Mouse (Mus musculus): ENCODE data around the gene Tspan9.

Tspan9 gene

DNA sequence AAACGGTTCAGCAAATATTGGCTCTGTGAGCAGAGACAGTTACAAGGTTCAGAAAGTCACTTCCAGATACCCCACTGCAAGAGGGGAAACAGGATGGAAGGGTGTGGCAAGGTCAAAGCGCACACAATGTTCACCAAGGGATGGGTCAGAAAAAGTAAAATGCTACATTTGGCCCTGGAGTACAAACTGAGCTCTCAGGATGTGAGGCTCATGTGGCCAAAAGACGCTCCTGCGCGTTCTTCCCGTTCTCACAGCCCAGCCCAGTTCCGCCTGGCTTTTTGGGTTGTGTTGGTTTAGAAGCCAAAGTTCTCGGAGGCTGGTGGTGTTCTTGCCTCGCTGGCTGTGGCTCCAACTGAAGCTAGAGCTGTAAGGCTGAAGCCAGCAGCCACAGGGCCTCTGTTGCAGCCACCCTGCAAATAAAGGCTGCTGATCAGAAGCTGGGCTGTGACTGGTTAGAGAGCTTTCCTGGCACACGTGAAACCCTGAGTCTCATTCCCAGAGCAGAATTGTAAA is 9.7 kb downstream of the Tspan9 start:
- CTCF ChIA-PET = no interaction called here

DNA sequence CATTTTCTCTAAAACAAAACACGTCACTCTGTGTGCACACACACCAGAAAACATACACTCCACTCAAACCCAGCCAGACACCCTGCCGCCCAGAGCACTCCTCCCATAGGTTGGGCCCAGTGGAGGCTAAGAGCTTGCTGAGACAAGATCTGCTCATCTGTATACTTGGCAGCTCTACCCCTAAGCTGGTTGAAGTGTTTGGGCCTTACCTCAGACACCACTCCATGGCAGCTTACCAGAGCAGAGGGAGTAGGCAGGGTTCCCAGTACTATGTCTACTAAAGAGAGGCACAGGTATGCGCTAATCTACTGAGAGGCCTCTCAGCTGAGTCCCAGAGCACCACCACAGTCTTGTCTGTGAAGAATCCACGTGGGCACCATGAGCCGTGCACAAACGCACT is 10.8 kb downstream of the Tspan9 start:
- CTCF ChIA-PET = no interaction called here

DNA sequence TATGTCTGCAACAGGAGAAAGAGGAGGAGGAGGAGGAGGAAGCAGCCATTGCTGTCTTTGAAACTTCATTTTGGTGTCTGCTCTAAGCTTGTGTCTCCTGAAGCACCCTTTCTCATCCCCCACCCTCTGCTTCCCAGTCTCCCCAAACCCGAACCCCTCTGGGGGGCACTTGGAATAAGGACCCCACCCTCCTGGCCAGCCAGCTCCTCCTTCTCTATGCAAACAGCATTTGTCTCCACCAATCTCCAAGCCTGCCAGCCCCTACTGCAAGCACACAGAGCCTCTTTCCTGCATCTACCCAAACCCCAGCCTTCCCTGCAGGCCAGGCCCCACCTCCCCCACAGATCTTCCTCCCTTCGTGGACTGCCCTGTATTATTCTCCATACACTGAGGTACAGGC is 12.0 kb downstream of the Tspan9 start:
- CTCF ChIA-PET = no interaction called here

DNA sequence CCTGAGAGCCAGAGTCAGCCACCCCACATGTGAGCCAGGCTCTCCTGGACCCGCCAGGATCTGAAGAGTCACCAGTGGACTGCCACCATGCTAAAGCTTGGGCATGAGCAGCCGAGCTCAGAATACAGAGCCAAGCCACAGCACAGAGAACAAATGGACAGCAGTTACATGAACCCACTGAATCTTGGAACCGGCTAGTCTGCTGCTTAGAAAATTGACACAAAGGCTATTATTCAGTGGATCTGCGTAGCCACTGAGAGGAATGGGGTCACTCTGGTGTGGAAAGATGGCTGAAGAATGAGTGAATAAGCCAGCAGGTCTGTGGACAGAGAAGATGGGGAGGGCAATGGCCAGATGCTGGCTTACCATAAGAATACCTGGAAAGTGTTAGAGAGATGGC is 12.7 kb downstream of the Tspan9 start:
- CTCF ChIA-PET = no interaction called here

DNA sequence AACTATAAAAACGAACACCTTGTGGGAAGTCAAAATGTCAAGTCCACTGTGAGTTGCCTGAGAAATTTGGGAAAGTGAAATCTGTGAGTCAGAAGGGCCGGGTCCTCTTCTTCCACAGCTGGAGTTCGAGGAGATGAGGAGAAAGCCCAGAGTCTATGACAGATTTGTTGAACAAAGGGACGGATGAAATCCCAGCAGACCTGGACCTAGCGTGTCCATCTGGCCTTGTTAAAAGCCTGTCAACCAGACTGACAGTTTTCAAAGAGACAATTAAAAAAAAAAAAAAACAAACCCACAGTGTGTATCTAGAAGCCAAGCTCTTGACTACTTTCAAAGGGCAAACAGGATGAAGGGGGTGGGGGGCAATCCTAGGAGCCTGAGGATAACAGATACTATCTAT is 14.0 kb downstream of the Tspan9 start:
- CTCF ChIA-PET = no interaction called here

DNA sequence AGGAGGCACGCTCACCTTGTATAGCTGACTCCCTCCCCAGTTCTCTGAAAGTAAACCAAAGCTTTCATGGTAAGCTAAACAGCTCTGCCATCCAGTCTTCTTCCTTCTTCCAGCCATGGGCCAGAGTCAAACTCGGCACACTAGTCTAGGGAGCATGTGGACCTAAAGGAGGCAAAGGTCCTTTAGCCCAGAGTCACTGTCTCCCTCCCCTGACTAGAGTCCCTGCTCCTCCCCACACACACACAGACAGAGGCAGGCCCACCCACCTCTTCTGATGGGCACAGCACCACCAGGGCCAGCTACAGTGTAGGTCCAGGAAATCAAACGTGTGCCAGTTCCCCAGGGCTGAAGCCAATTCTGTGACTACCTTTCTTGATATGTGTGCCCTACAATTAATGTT is 16.1 kb downstream of the Tspan9 start:
- CTCF ChIA-PET = no interaction called here

DNA sequence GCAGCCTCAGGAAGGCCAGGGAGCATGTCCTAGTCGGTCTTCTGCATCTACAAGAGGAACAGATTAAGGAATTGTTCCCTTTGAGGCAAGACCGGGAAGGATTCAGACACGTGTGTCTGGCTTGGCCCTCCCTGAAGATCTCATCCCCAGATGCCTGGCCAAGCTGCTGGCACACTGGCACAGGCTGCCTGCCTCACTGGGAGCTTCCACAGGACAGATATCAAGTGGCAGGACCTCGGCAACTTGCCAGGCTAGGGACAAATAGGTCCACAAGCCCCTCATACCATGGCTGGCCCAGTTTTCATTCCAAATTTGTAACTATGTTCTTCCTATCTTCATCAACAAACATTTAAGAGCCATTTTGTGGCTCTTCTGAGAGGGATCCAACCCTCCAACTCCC is 16.5 kb downstream of the Tspan9 start:
- CTCF ChIA-PET = no interaction called here

DNA sequence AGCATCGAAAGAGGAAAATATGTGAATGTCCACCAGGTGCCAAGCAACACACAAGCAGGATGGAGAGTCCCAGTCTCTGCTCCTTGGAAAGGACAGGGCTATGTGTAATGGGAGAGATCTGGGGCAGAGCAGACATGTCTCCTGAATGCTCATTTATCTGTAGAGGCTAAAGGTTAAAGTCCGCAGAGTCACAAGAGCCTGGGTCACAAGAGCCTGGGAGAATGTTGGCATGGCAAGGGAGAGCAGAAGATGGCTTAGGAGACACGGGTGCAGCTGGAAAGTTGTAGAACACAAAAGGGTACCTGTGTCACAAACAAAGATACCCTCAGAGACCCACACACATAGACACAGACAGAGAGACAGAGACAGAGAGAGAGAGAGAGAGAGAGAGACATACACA is 17.9 kb downstream of the Tspan9 start:
- CTCF ChIA-PET = no interaction called here

DNA sequence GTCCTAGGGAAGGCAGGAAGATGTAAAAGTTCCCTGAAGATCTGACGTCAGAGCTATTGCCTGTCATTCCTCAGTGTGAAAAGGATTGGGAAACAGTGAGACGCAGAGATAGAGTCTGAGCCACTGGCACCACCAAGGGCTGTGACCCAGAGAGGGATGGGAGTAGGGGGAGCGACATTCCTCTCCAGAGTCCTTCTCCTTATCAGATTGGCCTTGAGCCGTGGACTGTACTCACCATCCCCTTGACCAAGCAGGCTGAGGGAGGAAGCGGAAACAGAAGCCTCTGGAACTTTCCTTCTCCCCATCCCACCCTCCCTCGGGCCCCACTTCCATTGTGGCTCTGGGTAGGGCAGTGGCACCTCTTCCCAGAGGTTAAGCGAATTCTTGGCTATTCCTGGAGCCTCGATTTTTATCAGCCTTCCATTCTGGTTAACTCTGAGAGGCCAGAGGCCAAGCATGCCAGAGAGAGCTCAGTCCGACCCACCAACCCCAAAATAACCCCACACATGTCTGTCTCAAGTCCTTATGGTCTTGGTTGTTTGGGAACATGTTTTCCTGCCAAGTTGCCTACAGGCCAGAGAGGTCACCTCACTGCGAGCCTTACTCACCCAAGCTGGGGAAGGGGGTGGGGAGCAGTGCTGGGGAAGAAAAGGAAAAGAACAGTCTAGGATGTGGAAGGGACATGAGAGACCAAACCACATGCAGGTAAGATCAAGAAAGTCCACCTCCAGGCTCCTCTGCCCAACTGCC is 19.0 kb downstream of the Tspan9 start:
- CTCF ChIA-PET = no interaction called here

DNA sequence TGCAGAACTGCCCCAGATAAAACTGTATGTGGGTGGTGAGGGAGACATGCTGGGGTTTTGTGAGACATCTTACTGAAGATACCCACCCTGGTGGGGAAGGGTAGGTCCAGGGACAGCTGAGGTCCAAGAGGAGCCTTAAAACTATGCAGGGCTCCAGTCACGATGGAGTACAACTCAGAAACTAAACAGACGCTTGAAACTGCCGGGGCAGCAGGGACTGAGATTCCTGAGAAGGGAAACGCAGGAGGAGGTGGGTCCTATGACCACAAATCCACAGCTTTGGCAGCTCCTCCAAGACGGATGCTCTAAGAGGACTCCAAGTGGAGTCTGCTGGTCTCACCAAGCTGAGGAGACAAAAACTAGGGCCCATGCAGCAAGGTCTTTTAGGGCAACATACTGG is 21.3 kb downstream of the Tspan9 start:
- CTCF ChIA-PET = no interaction called here

DNA sequence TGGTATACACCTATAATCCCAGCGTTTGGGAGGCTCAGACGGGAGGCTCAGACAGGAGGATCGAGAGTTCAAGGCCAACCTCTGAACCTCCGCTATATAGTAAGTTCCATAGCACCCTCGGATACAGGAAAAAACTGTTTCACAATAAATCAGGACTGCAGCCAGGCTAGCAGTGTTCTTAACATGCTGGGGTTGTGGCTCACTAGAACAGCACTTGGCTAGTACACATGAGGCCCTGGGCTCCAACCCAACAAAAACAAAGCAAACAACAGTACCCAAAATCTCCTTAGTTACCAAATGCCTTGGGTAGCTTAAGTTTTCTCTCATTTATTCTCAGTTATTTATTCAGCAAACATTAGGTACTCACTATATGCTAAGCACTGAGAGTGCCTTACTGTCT is 21.7 kb downstream of the Tspan9 start:
- CTCF ChIA-PET = no interaction called here

DNA sequence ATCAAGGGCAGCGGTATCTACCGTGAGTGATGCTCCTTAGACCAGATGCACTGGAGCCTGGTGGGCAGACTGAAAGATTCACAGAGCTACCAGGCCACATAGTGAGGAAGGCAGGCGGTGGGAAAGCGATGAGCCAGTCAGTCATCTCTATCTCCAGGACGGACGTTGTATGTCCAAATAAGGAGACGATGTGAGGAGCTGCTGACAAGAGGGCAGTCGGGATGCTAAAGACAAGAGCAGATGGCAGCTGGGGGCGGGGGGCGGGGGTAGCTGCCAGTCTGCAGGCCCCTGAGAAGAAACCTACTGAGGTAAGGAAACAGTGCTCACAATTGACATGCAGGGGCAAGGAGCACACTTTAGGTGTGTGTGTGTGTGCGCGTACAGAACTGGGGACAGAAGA is 22.6 kb downstream of the Tspan9 start:
- CTCF ChIA-PET = no interaction called here

DNA sequence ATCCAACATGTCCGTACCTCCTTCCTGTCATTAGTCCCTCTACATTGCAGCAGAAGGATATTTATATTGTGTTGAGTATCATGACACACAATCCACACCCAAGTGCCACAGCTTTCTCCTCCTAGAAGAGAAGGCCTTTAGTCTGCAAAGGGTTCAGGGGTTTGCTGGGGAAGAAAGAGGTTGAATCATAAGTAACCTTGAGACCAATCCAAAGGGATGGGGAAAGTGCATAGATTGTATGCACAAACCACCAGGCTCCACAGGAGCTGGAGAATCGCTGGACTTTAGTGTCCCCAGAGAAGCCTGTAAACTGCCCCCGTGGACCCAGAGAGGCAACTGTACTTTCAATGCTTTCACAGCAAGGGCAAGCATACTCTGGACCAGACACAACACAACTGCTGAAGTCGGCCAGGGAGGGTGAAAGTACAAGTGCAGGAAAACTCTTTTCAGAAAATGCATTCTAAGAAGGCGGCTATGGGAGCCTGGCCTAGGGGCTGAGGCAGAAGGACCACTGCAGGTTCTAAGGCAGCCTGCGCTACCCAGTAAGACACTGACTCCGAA is 24.6 kb downstream of the Tspan9 start:
- CTCF ChIA-PET = no interaction called here

DNA sequence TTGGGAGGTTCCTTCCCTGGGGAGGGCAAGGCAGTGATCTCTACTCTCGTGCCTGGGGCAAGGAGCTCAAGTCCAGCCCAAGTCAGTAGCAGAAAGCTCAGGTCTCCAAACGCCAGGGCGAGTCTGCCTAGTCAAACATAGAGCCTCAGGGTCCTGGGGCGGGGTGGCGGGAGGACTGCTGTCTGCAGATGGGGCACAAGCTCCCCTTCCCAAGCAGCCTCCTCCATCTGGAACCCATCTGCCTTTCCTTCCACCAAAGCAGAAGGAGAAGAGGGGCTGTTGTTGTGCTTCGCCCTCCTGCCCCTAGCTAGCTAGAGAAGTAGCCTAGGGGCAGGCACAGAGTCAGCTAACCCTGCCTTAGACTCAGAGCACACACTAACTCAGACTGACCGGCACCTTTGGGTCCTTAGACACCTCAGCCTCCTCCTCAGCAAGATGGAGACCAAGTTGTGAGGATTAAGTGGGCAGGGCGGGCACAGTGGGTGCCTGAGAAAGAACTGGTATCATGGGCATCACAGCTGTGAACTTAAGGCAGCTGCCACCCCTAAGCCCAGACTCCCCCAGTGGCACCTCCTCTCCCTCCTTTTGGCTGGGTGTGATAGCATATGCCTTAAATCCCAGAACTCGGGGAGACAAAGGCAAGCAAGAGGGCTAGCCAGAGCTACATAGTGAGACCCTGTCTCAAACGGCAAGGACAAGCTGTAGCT is 26.4 kb downstream of the Tspan9 start:
- CTCF ChIA-PET = no interaction called here

DNA sequence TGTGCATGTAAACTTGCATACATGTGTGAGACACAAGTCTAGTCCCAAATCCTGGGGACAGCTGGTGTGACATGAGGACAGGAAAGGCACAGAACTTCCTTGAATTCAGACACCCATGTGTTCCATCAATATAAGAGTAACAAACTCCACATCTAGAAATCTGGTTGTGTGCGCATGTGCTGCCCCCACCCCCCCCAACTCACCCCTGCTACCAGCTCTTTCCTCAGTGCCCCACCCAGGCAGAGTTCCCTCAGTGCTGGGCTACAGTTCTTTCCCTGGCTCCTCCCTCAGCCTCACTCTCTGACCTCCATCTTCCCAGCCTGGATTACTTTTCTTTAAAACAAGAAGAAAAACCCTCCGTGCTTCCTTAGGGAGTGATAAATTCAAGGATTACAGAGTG is 27.1 kb downstream of the Tspan9 start:
- CTCF ChIA-PET = no interaction called here

DNA sequence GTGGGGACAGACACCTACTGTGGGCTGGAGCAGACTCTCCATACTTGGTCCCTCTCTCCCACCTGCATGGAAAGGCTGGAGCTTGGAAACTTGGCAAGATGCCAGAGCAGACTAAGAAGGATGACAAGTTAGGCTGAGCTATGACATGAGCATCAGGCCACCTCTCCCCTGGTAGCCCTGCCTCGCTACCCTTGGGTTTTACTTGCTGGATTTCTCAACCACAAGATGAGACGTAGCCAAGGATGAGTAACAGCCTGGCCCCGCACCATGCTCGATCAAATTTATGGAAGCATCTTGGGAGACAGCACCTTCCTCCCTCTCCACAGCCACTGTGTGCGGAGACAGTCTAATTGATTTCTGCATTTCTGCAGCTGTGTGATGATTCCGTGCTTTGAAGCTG is 28.3 kb downstream of the Tspan9 start:
- CTCF ChIA-PET = no interaction called here

DNA sequence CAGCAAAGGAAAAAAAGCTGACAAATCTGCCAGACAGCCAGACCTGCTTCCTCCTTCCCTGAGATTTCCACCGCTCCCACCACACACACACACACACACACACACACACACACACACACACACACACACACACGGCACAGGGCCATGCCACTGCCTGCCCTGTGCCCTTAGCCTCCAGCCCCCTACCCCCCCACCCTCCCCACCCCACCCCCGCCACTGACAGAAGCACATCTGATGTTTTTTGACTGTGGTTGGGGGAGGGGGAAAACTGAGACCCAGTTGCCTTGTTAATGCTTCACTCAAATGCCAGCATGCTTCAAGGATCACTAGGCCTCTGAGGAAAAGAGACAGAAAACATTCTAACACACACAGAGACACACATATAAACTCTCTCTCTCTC is 30.8 kb downstream of the Tspan9 start:
- CTCF ChIA-PET = no interaction called here

DNA sequence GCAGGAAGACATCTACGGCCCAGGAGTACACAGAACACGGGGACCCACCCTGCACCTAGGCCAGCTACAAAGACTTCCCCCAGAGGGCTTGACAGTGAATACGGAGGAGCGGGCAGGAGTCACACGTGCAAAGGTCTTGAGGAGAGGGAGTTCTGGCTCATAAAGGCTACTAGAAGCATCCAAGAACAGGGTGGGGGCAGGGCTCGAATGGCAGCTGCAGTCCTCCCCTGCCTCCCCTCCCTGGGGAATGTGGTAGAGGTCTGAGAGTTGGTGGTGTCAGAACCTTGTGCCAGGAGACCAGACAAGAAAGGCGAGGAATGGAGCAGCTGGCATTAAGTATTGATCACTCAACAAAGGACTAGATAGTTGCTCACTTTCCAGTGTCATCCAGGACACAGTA is 31.6 kb downstream of the Tspan9 start:
- CTCF ChIA-PET = no interaction called here

DNA sequence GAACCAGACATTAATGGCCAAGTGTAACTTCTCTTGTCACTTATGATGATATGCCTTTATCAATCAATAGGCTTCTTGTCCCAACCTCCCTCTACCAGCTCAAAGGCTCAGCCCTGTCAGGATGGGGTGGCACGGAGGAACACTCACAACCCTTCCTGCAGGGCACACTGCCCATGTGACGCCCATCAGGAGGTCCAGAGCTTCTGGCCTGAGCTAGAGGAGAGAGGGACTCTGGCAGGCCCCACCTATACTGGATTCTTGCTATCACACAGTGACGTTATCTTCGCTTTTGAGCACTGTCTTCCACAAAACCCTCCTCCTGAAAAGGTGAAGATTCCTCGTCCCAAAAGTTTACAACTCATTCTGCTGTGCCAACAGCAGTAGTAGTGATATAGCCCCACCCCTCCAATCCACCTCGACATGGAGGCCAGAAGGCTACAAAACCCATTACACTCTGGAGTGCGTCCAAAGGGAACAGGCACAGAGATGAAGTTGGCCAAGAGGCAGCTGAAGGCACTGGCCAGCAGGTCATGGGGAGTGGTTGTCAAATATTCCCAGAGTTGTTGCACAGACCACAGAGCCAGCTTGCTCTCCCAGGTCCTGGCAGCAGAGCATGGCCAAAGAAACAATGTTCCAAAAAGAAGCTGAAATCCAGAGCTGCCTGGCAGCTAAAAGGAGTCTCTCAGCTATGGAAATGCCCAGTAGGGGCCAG is 34.9 kb downstream of the Tspan9 start:
- CTCF ChIA-PET = no interaction called here

DNA sequence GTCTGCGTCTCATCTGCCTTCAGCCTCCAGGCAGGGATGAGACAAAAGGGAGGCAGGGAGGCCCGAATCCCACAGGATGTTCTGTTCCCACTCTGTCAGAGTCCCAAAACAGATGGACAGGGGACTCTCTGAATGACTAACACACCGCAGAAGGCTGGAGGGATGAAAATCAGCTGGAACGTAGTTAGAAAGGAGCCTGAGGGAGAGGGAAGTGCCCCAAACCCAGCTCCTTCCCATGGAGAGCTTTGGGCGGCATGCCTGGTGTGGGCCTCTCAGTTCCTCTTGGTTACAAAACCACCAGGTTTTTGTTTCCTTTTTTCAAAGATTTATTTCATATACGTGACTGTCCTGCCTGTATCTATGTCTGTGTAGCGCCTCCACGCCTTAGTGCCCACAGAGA is 35.7 kb downstream of the Tspan9 start:
- CTCF ChIA-PET = no interaction called here

DNA sequence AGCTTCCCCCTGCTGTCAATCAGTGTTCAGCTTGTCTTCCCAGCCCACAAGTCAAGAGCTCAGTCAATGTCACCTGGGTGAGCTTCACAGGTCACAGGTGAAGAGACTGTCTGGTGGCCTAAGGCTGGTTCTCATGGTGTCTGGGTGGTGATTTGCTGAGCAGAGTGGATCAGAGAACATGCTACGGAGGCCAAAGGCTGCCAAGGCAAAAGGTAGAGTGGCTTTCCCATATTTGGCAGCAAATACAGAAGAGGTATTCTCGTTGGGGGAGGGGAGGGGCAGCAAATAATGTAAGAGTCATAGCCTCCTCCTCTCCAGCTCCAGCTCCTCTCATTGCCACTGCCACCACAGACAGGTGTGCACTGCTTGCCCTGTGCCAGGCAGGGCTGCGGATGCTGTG is 37.2 kb downstream of the Tspan9 start:
- CTCF ChIA-PET = no interaction called here

DNA sequence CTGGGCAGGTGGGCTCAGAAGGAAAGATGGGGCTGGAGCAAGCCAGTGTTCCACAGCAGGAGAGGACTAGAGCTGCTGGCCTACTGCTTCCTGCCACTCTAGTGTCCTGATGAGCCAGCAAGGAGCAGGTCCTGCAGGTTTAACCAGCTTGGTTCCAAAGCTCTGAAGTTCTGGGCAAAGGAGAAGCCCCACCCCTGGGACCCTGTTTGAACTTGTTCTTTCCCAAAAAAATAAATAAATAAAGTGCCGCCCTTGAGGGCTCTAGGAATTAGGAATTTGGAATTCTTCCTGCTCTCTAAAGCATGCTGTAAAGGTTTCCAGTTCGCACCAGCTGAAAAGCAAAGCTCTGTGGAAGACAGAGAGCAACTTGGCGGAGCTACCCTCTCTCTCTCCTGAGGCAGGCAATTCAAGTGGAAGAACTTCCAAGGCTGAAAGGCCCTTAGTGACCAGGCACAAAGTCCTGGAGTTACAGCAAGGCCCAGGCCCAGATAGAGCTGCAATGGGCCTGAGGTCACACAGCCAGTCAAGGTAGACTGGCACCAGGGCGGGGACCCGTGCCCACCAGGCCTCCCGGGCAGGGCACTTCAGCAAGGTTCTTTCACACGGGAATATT is 38.6 kb downstream of the Tspan9 start:
- CTCF ChIA-PET = no interaction called here

DNA sequence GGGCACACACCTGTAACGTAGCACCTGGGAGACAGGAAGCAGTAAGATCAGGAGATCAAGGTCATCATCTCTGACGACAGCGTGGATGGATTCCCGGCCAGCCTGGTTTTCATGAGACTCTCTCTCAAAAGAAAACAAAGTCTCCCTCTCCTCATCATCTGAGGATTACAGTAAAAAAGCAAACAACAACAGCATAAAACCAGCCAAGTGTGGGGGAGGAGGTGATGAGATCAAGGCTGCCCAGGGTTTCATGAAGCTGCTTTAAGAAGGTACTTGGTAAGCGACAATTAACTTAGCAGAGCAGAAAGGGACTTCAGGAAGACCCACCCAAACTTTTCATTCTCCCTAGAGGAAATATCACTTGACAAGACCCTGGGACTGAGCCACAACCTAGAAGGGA is 39.5 kb downstream of the Tspan9 start:
- CTCF ChIA-PET = no interaction called here
